Mouse (Mus musculus): ENCODE data around the gene Rgs17.

DNA sequence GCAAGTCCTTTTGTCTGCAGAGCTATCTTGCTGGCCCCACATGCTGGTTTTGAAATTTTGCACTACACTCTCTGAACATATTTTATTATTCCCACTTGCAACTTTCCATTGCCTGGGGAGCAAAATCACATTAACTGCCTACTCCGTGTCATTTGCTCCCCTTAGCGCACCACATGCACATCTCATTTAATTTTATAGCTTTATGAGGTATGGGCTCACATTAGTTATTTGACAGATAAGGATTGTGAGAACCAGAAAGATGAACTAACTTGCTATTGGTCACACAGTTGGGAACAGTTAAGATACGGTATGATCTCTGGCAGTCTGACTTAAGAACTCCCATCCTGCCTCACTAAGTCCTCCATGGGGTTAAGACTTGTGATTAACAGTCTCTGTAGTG lies 61.4 kb downstream of the Rgs17 start:
- TF ChIP-seq POLR2A (IDR thresholded peaks at IDR 0.05; ENCODE audit: insufficient read length, low read depth), result no peak
- TF ChIP-seq MYOD1 (IDR thresholded peaks at IDR 0.05; ENCODE audit: control insufficient read depth in 1 of 3, insufficient read length in 2 of 3, low read depth in 2 of 3), result no peak
- TF ChIP-seq USF1 (IDR thresholded peaks at IDR 0.05; ENCODE audit: low read depth), result no peak
